Mouse (Mus musculus): ENCODE data around the gene March6.

DNA sequence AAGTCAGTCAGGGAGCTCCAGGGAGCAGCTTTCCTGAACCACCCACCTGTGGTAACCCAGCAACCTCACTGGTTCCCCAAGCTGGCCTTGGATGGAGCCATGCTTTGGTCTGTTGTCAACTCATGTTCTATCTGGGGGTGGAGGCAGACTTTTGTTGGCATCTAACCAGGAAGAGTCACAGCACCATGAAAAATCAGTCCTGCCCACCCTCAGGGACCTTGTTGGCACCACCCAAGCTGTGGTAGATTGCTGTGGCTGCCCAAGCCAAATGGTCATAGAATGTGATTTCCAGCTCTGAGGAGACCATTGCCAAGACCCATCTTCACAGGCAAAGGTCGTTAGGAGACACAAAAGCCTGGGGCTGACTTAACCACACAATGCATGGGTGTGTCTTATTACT is 94.8 kb downstream of the March6 start:
- no peak for TF ChIP-seq GATA1 (IDR thresholded peaks at IDR 0.05; ENCODE audit: low read length)
- TF ChIP-seq TAL1 (IDR thresholded peaks at IDR 0.05; ENCODE audit: low read length), result no peak
